Mouse (Mus musculus) embryonic fibroblast, embryonic 13.5 days (primary cell): ENCODE measurements at regions not wholly inside any gene's neighbourhood (a gene's known extent, or its start where the extent isn't known, plus 50 kb on each side); places are given as distances from the start of the nearest gene placed in this dataset.

ENCODE experiments used
- CTCF ChIP-seq: IDR thresholded peaks from 2 replicates; pipeline ENCODE4 v1.5.1; 2011; ENCODE audit warnings: mild to moderate bottlenecking, control low read depth, low read length, moderate library complexity, borderline replicate concordance; ENCODE audit not compliant: insufficient read depth
- POLR2A ChIP-seq: IDR thresholded peaks from 2 replicates; pipeline ENCODE4 v1.6.1; 2011; ENCODE audit warnings: low read depth, mild to moderate bottlenecking, control low read depth, low read length, moderate library complexity

- no peak for TF ChIP-seq POLR2A
- TF ChIP-seq CTCF, result no peak
These were observed 117.6 kb upstream of the Dio3 start for GRCm38 (mm10) chr12:110161306-110161705.
